Mouse (Mus musculus): ENCODE results near the gene Gse1.

Gene Gse1

GRCm38 (mm10) chr8:120510035-120510416, 281.8 kb downstream of the Gse1 start:
- Histone ChIP-seq H3K9me3 (ENCODE audit: low read length) (no peaks in the 10 kb centered on the region), H3K36me3 (ENCODE audit: insufficient read depth, low read length) (no peaks in the 10 kb centered on the region), H3K4me3 (replicated peaks; ENCODE audit: low read length) (peak overlapping the region; percentile 77)

DNA sequence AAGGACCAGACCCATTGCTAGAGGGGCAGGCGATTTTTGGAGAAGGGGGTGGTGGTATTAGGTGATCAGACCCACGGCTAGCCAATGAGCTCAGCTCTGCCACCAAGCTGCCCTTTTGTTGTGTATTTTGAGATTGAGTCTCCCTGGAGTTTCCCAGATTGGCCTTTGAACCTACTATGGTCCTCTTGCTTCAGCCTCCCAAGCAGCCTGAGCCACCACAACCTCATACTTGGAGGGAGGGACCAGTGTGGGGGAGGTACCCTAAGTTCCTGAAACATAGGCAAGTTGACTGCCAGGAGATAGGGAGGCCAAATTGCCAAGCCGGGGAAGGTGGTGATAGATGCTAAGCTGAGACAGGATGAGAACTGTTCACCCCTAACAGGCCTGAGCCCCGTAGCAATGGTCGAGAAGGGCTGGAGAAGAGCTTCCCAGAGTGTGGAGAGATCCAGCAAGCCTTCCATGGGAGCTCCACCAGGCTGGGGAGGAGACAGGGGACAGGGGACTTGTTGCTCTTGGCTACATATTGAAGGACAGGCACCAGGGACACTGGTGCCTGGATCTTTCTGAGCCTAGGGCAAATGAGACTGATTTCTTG, 282.7 kb downstream of the Gse1 start:
- H3K4me1 ChIP-seq (replicated peaks; ENCODE audit: low read depth, low read length), result peaks cover 96% of the 10 kb centered on the region
- no peaks in the 10 kb centered on the region for H3K27me3 ChIP-seq (ENCODE audit: insufficient read depth, low read length)
- TF ChIP-seq CTCF (conservative IDR thresholded peaks at IDR 0.05; ENCODE audit: low read length), result no peak
- no peak for TF ChIP-seq NANOG (IDR thresholded peaks at IDR 0.05; ENCODE audit: borderline replicate concordance, low read length)
- no peak for TF ChIP-seq POU5F1 (IDR thresholded peaks at IDR 0.05; ENCODE audit: borderline replicate concordance, low read length)
- H3K4me3 ChIP-seq (replicated peaks; ENCODE audit: low read length), result peak overlapping the region; percentile 60
- H3K36me3 ChIP-seq (ENCODE audit: insufficient read depth, low read length), result no peaks in the 10 kb centered on the region
- no peaks in the 10 kb centered on the region for H3K9me3 ChIP-seq (ENCODE audit: low read length)

More at GRCm38 (mm10) chr8:120510035-120510416, 281.8 kb downstream of the Gse1 start:
- no peak for TF ChIP-seq CTCF (conservative IDR thresholded peaks at IDR 0.05; ENCODE audit: low read length)
- TF ChIP-seq NANOG (IDR thresholded peaks at IDR 0.05; ENCODE audit: borderline replicate concordance, low read length), result no peak
- no peak for TF ChIP-seq POU5F1 (IDR thresholded peaks at IDR 0.05; ENCODE audit: borderline replicate concordance, low read length)
- no peaks in the 10 kb centered on the region for H3K27me3 ChIP-seq (ENCODE audit: insufficient read depth, low read length)
- peaks cover 96% of the 10 kb centered on the region for H3K4me1 ChIP-seq (replicated peaks; ENCODE audit: low read depth, low read length)

- H3K4me1 ChIP-seq (replicated peaks; ENCODE audit: low read depth, low read length), result peaks cover 96% of the 10 kb centered on the region
- no peak for TF ChIP-seq NANOG (IDR thresholded peaks at IDR 0.05; ENCODE audit: borderline replicate concordance, low read length)
- no peak for TF ChIP-seq POU5F1 (IDR thresholded peaks at IDR 0.05; ENCODE audit: borderline replicate concordance, low read length)
- no peak for TF ChIP-seq CTCF (conservative IDR thresholded peaks at IDR 0.05; ENCODE audit: low read length)
- no peaks in the 10 kb centered on the region for H3K36me3 ChIP-seq (ENCODE audit: insufficient read depth, low read length)
- no peaks in the 10 kb centered on the region for H3K9me3 ChIP-seq (ENCODE audit: low read length)
- H3K4me3 ChIP-seq (replicated peaks; ENCODE audit: low read length), result peak overlapping the region; percentile 60
- H3K27me3 ChIP-seq (ENCODE audit: insufficient read depth, low read length), result no peaks in the 10 kb centered on the region
Measured at GRCm38 (mm10) chr8:120511737-120512136, 283.5 kb downstream of the Gse1 start.

- Histone ChIP-seq H3K4me3 (replicated peaks; ENCODE audit: low read length) (peak overlapping the region; percentile 60), H3K27me3 (ENCODE audit: insufficient read depth, low read length) (no peaks in the 10 kb centered on the region), H3K4me1 (replicated peaks; ENCODE audit: low read depth, low read length) (peaks cover 96% of the 10 kb centered on the region), H3K36me3 (ENCODE audit: insufficient read depth, low read length) (no peaks in the 10 kb centered on the region), H3K9me3 (ENCODE audit: low read length) (no peaks in the 10 kb centered on the region)
- TF ChIP-seq POU5F1 (IDR thresholded peaks at IDR 0.05; ENCODE audit: borderline replicate concordance, low read length), result no peak
- TF ChIP-seq CTCF (conservative IDR thresholded peaks at IDR 0.05; ENCODE audit: low read length), result no peak
- TF ChIP-seq NANOG (IDR thresholded peaks at IDR 0.05; ENCODE audit: borderline replicate concordance, low read length), result no peak
Measured at GRCm38 (mm10) chr8:120512326-120512725, 284.1 kb downstream of the Gse1 start.

- TF ChIP-seq POU5F1 (IDR thresholded peaks at IDR 0.05; ENCODE audit: borderline replicate concordance, low read length) (no peak), NANOG (IDR thresholded peaks at IDR 0.05; ENCODE audit: borderline replicate concordance, low read length) (no peak), CTCF (conservative IDR thresholded peaks at IDR 0.05; ENCODE audit: low read length) (no peak)
- no peaks in the 10 kb centered on the region for H3K36me3 ChIP-seq (ENCODE audit: insufficient read depth, low read length)
- peak overlapping the region; percentile 60 for H3K4me3 ChIP-seq (replicated peaks; ENCODE audit: low read length)
- no peaks in the 10 kb centered on the region for H3K27me3 ChIP-seq (ENCODE audit: insufficient read depth, low read length)
- H3K9me3 ChIP-seq (ENCODE audit: low read length), result no peaks in the 10 kb centered on the region
- peaks cover 96% of the 10 kb centered on the region for H3K4me1 ChIP-seq (replicated peaks; ENCODE audit: low read depth, low read length)
Measured at GRCm38 (mm10) chr8:120513145-120513544, 284.9 kb downstream of the Gse1 start.

- Histone ChIP-seq H3K9me3 (ENCODE audit: low read length) (no peaks in the 10 kb centered on the region), H3K36me3 (ENCODE audit: insufficient read depth, low read length) (no peaks in the 10 kb centered on the region), H3K27me3 (ENCODE audit: insufficient read depth, low read length) (no peaks in the 10 kb centered on the region), H3K4me3 (replicated peaks; ENCODE audit: low read length) (peak overlapping the region; percentile 46), H3K4me1 (replicated peaks; ENCODE audit: low read depth, low read length) (peaks cover 95% of the 10 kb centered on the region)
- no peak for TF ChIP-seq CTCF (conservative IDR thresholded peaks at IDR 0.05; ENCODE audit: low read length)
- no peak for TF ChIP-seq POU5F1 (IDR thresholded peaks at IDR 0.05; ENCODE audit: borderline replicate concordance, low read length)
- peak; percentile 64; the same call in 1 of the 2 replicates for TF ChIP-seq NANOG (IDR thresholded peaks at IDR 0.05; ENCODE audit: borderline replicate concordance, low read length)
Measured at GRCm38 (mm10) chr8:120513638-120514461, 285.6 kb downstream of the Gse1 start.

DNA sequence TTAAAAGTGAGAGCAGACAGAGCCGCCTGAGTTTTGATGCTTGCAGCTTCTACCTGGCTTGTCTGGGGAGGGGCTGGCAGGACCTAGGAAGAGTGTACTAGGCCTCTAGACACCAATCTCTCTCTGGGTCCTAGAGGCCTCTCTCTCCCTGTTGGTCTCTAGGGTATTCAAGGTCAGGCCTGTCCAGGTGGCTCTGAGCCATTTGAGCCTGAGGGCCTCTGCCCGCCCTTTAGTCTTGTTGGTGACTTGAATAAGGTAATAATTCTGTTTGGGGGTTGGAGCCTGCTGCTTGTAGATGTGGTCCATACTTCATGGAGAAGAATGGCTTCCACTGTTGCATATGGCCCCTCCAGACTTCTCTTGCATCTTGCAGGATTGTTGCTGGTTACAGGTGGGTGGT, 287.0 kb downstream of the Gse1 start:
- Histone ChIP-seq H3K27me3 (ENCODE audit: insufficient read depth, low read length) (no peaks in the 10 kb centered on the region), H3K4me1 (replicated peaks; ENCODE audit: low read depth, low read length) (peaks cover 97% of the 10 kb centered on the region), H3K36me3 (ENCODE audit: insufficient read depth, low read length) (no peaks in the 10 kb centered on the region), H3K9me3 (ENCODE audit: low read length) (no peaks in the 10 kb centered on the region), H3K4me3 (replicated peaks; ENCODE audit: low read length) (peak overlapping the region; percentile 26)
- TF ChIP-seq CTCF (conservative IDR thresholded peaks at IDR 0.05; ENCODE audit: low read length) (no peak), POU5F1 (IDR thresholded peaks at IDR 0.05; ENCODE audit: borderline replicate concordance, low read length) (no peak), NANOG (IDR thresholded peaks at IDR 0.05; ENCODE audit: borderline replicate concordance, low read length) (no peak)

GRCm38 (mm10) chr8:120515650-120516049, 287.4 kb downstream of the Gse1 start:
- Histone ChIP-seq H3K27me3 (ENCODE audit: insufficient read depth, low read length) (no peaks in the 10 kb centered on the region), H3K9me3 (ENCODE audit: low read length) (no peaks in the 10 kb centered on the region), H3K36me3 (ENCODE audit: insufficient read depth, low read length) (no peaks in the 10 kb centered on the region), H3K4me1 (replicated peaks; ENCODE audit: low read depth, low read length) (peaks cover 98% of the 10 kb centered on the region), H3K4me3 (replicated peaks; ENCODE audit: low read length) (peak overlapping the region; percentile 26)
- TF ChIP-seq NANOG (IDR thresholded peaks at IDR 0.05; ENCODE audit: borderline replicate concordance, low read length) (no peak), CTCF (conservative IDR thresholded peaks at IDR 0.05; ENCODE audit: low read length) (no peak), POU5F1 (IDR thresholded peaks at IDR 0.05; ENCODE audit: borderline replicate concordance, low read length) (no peak)

Measured in E14TG2a.4 (cell line).